Mouse (Mus musculus) kidney, embryonic 14.5 days (tissue): ENCODE data around the gene Cd4. TPM values are rescaled to one million over a fixed set of nuclear protein-coding genes. Genes with fewer than 3 reads are reported as not detected.

ENCODE experiments used
- ATAC-seq: fragments of 200-750 bp; cut with Nextera tagmentation; 2 replicates; pipeline ENCODE4 v1.8.0; 2017; ENCODE audit warnings: moderate number of reproducible peaks, mild to moderate bottlenecking, moderate TSS enrichment, moderate library complexity; ENCODE audit not compliant: low FRiP score, low TSS enrichment
- H3K27ac ChIP-seq: fragments of 300-500 bp; sonication (generic); 2 replicates; pipeline ENCODE4 v1.5.1; 2014; ENCODE audit warnings: low read depth, mild to moderate bottlenecking, low read length, moderate library complexity, mixed read lengths
- H3K27me3 ChIP-seq: fragments of 300-500 bp; sonication (generic); 2 replicates; pipeline ENCODE4 v1.6.1; 2014; ENCODE audit warnings: mild to moderate bottlenecking, low read length; ENCODE audit not compliant: control insufficient read depth, insufficient read depth
- H3K36me3 ChIP-seq: fragments of 300-500 bp; sonication (generic); 2 replicates; pipeline ENCODE4 v1.6.1; 2014; ENCODE audit warnings: low read length, mixed read lengths; ENCODE audit not compliant: control insufficient read depth, insufficient read depth
- H3K4me1 ChIP-seq: fragments of 300-500 bp; sonication (generic); 2 replicates; pipeline ENCODE4 v1.6.1; 2014; ENCODE audit warnings: low read length, mixed read lengths; ENCODE audit not compliant: control insufficient read depth, insufficient read depth
- H3K4me2 ChIP-seq: fragments of 300-500 bp; sonication (generic); replicated peaks from 2 replicates; pipeline ENCODE4 v1.6.1; 2014; ENCODE audit warnings: low read depth, mild to moderate bottlenecking, low read length
- H3K4me3 ChIP-seq: fragments of 300-500 bp; sonication (generic); 2 replicates; pipeline ENCODE4 v1.5.1; 2014; ENCODE audit warnings: mild to moderate bottlenecking, low read length
- H3K9ac ChIP-seq: fragments of 300-500 bp; sonication (generic); 2 replicates; pipeline ENCODE4 v1.6.1; 2014; ENCODE audit warnings: low read depth, mild to moderate bottlenecking, low read length, moderate library complexity
- H3K9me3 ChIP-seq: fragments of 300-500 bp; sonication (generic); 2 replicates; pipeline ENCODE4 v1.6.1; 2016; ENCODE audit warnings: low read length; ENCODE audit not compliant: control insufficient read depth
- WGBS: fragments of 180-500 bp; shearing (Covaris S2); extraction: QIAGEN DNeasy Blood & Tissue Kit; methylation state at CpG from one replicate; pipeline ENCODE4 v1.1.7; 2014; 5-methylcytosine and 5-hydroxymethylcytosine counted together
- polyA plus RNA-seq: library from polyadenylated mRNA; unstranded; fragments of >200 nt; fragmentation: Nextera tagmentation; extraction: Ambion mirVana; gene quantifications from 2 replicates; pipeline ENCODE4 v1.2.1, GENCODE M21; 2014

Gene Cd4
- polyA plus RNA-seq, 1 experiment from 2014 or later: not detected

GRCm38 (mm10) chr6:124829799-124830700 is 58.0 kb downstream of the Cd4 start:
- H3K4me2 ChIP-seq: peak overlapping the region; percentile 87
- H3K9me3 ChIP-seq: no peaks in the 10 kb centered on the region

GRCm38 (mm10) chr6:124828868-124829798 is 58.9 kb downstream of the Cd4 start, which contains the start of the genes Usp5 and Cdca3:
Usp5 (minus strand) TSS chr6:124829484.
Cdca3 (plus strand) TSS chr6:124829547.
- peaks cover 11% of the 10 kb centered on the region for H3K4me1 ChIP-seq
- H3K4me2 ChIP-seq: peak within 1 kb of the TSS; percentile 87
- H3K4me3 ChIP-seq: peak within 1 kb of the TSS; percentile 62
- H3K9me3 ChIP-seq: no peaks in the 10 kb centered on the region
- WGBS: under 1% methylated on average over 51 of the region's 55 CpGs
- peaks cover 49% of the 10 kb centered on the region for H3K36me3 ChIP-seq
- peak within 1 kb of the TSS; percentile 81 for H3K27ac ChIP-seq
- peak within 1 kb of the TSS; percentile 74 for H3K9ac ChIP-seq
- ATAC-seq: peak; percentile 94
- no peaks in the 10 kb centered on the region for H3K27me3 ChIP-seq

More at GRCm38 (mm10) chr6:124829799-124830700, 58.0 kb downstream of the Cd4 start:
- peaks cover 45% of the 10 kb centered on the region for H3K36me3 ChIP-seq
- peak overlapping the region; percentile 62 for H3K4me3 ChIP-seq
- H3K4me1 ChIP-seq: peaks cover 11% of the 10 kb centered on the region
- peak; percentile 86 for ATAC-seq
- H3K27me3 ChIP-seq: no peaks in the 10 kb centered on the region
- H3K27ac ChIP-seq: peak overlapping the region; percentile 81
- H3K9ac ChIP-seq: peak overlapping the region; percentile 74
- WGBS: under 1% methylated on average over 38 of the region's 38 CpGs

- Histone ChIP-seq H3K4me2 (peak overlapping the region; percentile 80), H3K4me3 (peak overlapping the region; percentile 62), H3K27ac (no peak overlapping the region; the same call in 1 of the 2 replicates), H3K4me1 (peaks cover 11% of the 10 kb centered on the region), H3K36me3 (peaks cover 50% of the 10 kb centered on the region), H3K27me3 (no peaks in the 10 kb centered on the region), H3K9ac (peak overlapping the region; percentile 61), H3K9me3 (no peaks in the 10 kb centered on the region)
- WGBS: 22% methylated on average over 10 of the region's 10 CpGs
- no peak for ATAC-seq
Observed at GRCm38 (mm10) chr6:124828101-124828592, 59.9 kb downstream of the Cd4 start.

- no peak for ATAC-seq
- H3K4me2 ChIP-seq: no peak overlapping the region
- no peaks in the 10 kb centered on the region for H3K9me3 ChIP-seq
- H3K27me3 ChIP-seq: no peaks in the 10 kb centered on the region
- no peak overlapping the region for H3K27ac ChIP-seq
- 96% methylated on average over 4 of the region's 4 CpGs for WGBS
- peaks cover 94% of the 10 kb centered on the region for H3K36me3 ChIP-seq
- no peak overlapping the region for H3K9ac ChIP-seq
- H3K4me1 ChIP-seq: no peaks in the 10 kb centered on the region
- no peak overlapping the region for H3K4me3 ChIP-seq
Observed at GRCm38 (mm10) chr6:124822049-124822448, 66.0 kb downstream of the Cd4 start.

GRCm38 (mm10) chr6:124820891-124821290 is 67.1 kb downstream of the Cd4 start:
- Histone ChIP-seq H3K27me3 (no peaks in the 10 kb centered on the region), H3K9ac (no peak overlapping the region), H3K4me3 (no peak overlapping the region), H3K36me3 (peaks cover 94% of the 10 kb centered on the region), H3K4me2 (no peak overlapping the region), H3K9me3 (no peaks in the 10 kb centered on the region), H3K4me1 (no peaks in the 10 kb centered on the region), H3K27ac (no peak overlapping the region)
- no peak for ATAC-seq
- 93% methylated on average over 5 of the region's 5 CpGs for WGBS

- Histone ChIP-seq H3K36me3 (peaks cover 72% of the 10 kb centered on the region), H3K27ac (no peak overlapping the region), H3K4me1 (peaks cover 6% of the 10 kb centered on the region; the same call in 1 of the 2 replicates), H3K27me3 (no peaks in the 10 kb centered on the region), H3K9me3 (no peaks in the 10 kb centered on the region), H3K4me3 (no peak overlapping the region), H3K9ac (no peak overlapping the region), H3K4me2 (no peak overlapping the region)
- WGBS: 90% methylated on average over 8 of the region's 8 CpGs
- no peak for ATAC-seq
Observed at GRCm38 (mm10) chr6:124817971-124818370, 70.0 kb downstream of the Cd4 start.

GRCm38 (mm10) chr6:124817563-124817962 is 70.5 kb downstream of the Cd4 start:
- Histone ChIP-seq H3K9ac (no peak overlapping the region), H3K9me3 (no peaks in the 10 kb centered on the region), H3K4me2 (no peak overlapping the region), H3K27me3 (no peaks in the 10 kb centered on the region), H3K36me3 (peaks cover 68% of the 10 kb centered on the region), H3K27ac (no peak overlapping the region), H3K4me3 (no peak overlapping the region), H3K4me1 (peaks cover 6% of the 10 kb centered on the region; the same call in 1 of the 2 replicates)
- WGBS: 97% methylated on average over 8 of the region's 8 CpGs
- ATAC-seq: no peak

- Histone ChIP-seq H3K36me3 (peaks cover 66% of the 10 kb centered on the region), H3K4me2 (no peak overlapping the region), H3K27ac (no peak overlapping the region), H3K27me3 (no peaks in the 10 kb centered on the region), H3K9ac (no peak overlapping the region), H3K9me3 (no peaks in the 10 kb centered on the region), H3K4me3 (no peak overlapping the region), H3K4me1 (peaks cover 8% of the 10 kb centered on the region; the same call in 1 of the 2 replicates)
- no peak for ATAC-seq
- 95% methylated on average over 11 of the region's 11 CpGs for WGBS
Observed at GRCm38 (mm10) chr6:124817125-124817524, 70.9 kb downstream of the Cd4 start.
